Mouse (Mus musculus): ENCODE measurements around the gene Atp8b2. TPM values are rescaled to one million over a fixed set of nuclear protein-coding genes. Genes with fewer than 3 reads are reported as not detected.

Atp8b2 gene
- total RNA-seq (2014; fragmentation: Nextera tagmentation) (4.6 and 9.4 TPM in 2 replicates), total RNA-seq (2017) (7.8 and 12.8 TPM in 2 replicates)

DNA sequence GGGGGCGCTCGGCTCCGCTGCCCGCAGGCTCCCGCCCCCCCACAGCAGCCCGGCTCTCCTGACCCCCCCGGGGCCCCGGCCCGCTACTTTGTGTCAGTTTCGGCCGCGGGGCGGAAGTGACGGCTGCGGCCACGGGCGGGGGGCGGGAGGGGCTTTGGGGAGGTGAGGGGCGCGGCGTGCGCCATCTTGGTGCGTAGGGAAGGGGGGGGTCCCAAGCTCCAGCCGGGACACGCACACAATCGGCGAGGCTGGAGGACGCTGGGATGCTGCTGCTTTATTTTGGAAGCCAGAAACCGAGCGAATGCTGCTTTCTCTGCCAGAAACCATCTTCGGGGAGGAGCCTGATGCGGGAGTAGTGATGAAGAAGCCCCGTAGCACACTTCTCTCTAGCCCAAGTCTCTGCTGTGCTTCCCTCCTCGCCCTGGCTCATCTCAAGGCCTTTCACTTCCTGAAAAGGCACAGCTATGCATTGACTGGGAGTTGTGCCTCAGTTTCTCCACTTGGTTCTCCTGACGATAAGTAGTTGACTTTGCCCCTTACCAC, at the start of gene Atp8b2:
Gene Atp8b2, minus strand, starts transcription at position 288 of the 543 bp plus-strand sequence.
- no peak for ATAC-seq (replicated peaks; ENCODE audit: low FRiP score, low TSS enrichment, poor library complexity, severe bottlenecking)

- ATAC-seq (replicated peaks; ENCODE audit: low FRiP score, low TSS enrichment, poor library complexity, severe bottlenecking), result no peak
Observed at GRCm38 (mm10) chr3:90010291-90010690, 47.0 kb upstream of the Atp8b2 start.

- ATAC-seq (replicated peaks; ENCODE audit: low FRiP score, low TSS enrichment, poor library complexity, severe bottlenecking), result no peak
Observed at GRCm38 (mm10) chr3:90004091-90004796, 40.9 kb upstream of the Atp8b2 start.

DNA sequence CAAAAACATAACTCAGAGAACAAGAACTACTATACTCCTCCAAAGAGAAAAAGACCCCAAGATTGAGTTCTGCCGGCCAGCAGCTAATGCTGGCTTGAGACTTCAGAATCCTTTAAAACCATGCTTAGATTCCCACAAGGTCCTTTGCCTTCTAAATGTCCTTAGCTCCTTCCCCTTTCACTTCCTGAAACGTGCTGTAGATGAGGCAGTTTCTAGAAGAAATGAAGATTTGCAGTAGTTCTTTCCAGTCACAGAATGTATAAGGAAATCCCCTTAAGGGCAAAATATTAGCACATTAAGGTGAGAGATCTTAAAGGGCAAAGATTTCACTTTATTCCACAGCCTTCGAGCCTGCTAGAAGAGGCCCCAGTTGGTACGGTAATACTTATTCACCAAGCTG, 36.5 kb upstream of the Atp8b2 start:
- no peak for ATAC-seq (replicated peaks; ENCODE audit: low FRiP score, low TSS enrichment, poor library complexity, severe bottlenecking)

DNA sequence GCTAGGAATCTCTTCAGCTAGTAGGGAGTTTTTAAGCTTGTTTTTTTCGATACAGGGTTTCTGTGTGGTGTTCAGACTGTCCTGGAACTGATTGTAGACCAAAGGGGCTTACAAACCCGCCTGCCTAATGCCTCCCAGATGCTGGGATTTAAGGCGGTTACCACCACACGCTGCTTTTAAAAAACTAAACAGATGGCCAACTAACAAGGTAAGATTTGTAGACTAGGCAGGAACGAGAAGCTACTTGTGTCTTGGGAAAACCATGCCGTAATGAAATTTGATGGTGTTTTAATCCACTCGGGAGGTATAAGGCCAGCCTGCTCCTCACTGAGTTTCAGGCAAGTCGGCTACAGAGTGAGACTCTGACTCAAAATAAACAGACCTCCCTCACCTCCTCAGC, 35.8 kb upstream of the Atp8b2 start:
- peak; percentile 32 for ATAC-seq (replicated peaks; ENCODE audit: low FRiP score, low TSS enrichment, poor library complexity, severe bottlenecking)

- peak; percentile 89 for ATAC-seq (replicated peaks; ENCODE audit: low FRiP score, low TSS enrichment, poor library complexity, severe bottlenecking)
Observed at GRCm38 (mm10) chr3:89998612-89999054, 35.3 kb upstream of the Atp8b2 start, which contains the start of gene Hax1. TSS of gene Hax1 (minus strand) at chr3:89998780.

DNA sequence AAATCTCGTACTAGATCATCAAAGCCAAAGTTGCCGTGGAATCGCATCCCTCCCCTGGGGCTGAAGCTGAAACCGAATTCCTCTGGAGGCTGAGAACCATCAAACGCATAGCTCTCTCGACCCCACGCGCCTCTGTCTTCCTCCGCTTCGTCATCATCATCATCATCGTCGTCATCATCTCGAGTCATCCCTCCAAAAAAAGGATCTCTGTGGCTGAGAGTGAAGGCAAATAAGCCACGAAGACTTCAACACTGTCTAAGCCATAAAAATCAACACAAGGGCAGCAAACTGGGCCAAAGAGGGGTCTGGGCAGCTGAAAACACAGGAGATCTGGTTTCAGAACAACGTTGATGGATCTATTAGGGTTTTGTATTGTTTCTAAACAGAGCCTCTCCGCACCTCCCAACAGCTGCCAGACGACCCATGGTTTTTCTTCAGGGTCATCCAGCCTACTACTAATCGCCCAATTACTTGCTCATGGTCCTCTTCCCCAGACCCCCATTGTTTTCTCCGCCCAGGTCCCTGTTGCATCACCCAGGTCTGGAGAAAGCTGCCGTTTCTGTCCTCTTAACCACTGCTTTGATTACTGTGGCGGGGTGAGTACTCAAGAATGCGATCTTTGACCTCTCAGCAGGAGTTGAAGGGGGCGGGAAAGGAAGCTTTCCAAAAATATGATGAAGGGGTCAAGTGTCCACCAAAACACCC, 34.6 kb upstream of the Atp8b2 start:
- peak; percentile 35; the same call in 1 of the 2 replicates for ATAC-seq (replicated peaks; ENCODE audit: low FRiP score, low TSS enrichment, poor library complexity, severe bottlenecking)

DNA sequence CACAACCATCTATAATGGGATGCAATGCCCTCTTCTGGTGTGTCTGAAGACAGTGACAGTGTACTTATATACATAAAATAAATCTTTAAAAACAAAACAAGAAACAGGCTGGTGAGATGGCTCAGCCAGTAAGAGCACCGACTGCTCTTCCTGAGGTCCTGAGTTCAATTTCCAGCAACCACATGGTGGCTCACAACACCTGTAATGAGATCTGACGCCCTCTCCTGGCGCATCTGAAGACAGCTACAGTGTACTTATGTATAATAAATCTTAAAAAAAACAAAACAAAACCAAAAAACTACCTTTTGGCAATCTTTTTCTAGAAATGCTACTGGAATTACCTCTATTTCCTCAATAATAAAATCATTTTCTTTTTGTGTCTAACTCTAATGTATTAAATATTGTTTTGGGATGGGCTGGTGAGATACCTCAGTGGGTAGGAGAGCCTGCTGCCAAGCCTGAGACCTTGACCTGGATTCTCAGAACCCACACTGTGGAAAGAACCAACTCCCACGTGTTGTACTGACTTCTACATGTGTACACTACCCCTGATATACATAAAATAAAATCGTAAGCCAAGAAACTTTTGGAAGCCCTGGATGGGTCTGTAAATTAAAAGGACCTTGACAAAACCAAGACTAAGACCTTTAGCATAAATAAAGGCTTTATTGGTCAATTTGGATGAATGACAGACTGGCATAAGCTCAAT, 31.7 kb upstream of the Atp8b2 start:
- no peak for ATAC-seq (replicated peaks; ENCODE audit: low FRiP score, low TSS enrichment, poor library complexity, severe bottlenecking)

DNA sequence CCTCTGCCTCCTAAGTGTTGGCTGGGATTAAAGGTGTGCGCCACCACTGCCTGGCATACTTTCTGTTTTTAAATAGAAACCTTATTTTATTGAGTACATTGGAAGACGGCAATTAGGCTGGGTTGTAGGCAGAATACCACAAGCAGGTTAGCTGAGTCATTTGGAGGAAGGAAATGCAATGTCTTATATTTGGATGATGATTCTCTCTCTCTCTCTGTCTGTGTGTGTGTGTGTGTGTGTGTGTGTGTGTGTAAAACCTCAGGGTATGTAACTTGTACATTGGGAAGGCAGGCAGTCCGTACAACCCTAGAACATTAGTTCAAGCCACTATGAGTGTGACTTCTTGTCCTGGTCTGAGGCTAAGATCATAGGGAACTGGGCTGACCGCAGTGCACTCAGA, 24.5 kb upstream of the Atp8b2 start:
- no peak for ATAC-seq (replicated peaks; ENCODE audit: low FRiP score, low TSS enrichment, poor library complexity, severe bottlenecking)

GRCm38 (mm10) chr3:89987211-89987610, 23.9 kb upstream of the Atp8b2 start:
- ATAC-seq (replicated peaks; ENCODE audit: low FRiP score, low TSS enrichment, poor library complexity, severe bottlenecking), result 0 out of 2 replicates have a peak, but pooled peaks have one; percentile 59

DNA sequence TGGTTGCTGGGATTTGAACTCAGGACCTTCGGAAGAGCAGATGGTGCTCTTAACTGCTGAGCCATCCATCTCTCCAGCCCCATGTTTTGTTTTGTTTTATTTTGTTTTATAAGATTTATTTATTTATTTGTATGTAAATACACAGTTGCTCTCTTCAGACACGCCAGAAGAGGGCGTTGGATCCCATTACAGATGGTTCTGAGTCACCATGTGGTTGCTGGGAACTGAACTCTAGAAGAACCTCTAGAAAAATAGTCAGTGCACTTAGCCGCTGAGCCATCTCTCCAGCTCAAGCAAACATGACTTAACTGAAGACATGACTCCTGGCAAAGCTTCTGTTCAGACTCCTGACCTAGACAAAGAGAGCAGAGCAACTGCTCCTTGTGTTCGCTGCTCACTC, 19.1 kb upstream of the Atp8b2 start:
- ATAC-seq (replicated peaks; ENCODE audit: low FRiP score, low TSS enrichment, poor library complexity, severe bottlenecking), result no peak

DNA sequence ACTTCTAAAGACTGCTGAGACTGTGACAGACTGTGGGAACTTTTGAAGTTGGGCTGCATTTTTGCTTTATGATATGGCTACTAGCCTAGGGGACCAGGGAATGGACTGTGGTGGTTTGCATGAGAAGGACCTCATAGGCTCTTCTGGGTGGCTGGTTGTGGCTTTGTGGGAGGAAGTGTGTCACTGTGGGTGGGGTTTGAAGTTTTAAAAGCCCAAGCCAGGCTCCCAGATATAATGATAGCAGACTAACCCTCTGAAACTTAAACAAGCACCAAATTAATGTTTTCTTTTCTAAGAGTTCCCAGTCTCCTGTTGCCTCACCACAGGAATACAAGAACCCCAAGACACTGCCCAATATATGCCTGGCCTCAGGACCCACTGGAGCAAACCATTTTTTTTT, 13.6 kb upstream of the Atp8b2 start:
- ATAC-seq (replicated peaks; ENCODE audit: low FRiP score, low TSS enrichment, poor library complexity, severe bottlenecking), result no peak

- no peak for ATAC-seq (replicated peaks; ENCODE audit: low FRiP score, low TSS enrichment, poor library complexity, severe bottlenecking)
Observed at GRCm38 (mm10) chr3:89968509-89968908, 5.2 kb upstream of the Atp8b2 start.

DNA sequence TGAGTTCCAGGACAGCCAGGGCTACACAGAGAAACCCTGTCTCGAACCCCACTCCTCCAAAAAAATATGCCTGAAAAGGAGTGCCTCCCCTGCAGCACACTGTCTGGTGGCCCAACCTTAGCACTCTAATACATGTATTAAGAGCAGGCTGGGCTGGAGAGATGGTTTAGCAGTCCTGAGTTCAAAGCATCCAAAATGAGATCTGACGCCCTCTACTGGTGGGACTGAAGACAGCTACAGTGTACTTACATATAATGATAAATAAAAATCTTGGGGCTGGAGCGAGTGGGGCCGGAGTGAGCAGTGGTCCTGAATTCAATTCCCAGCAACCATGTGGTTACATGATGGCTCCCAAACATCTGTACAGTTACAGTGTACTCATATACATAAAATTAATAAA, 3.6 kb upstream of the Atp8b2 start:
- ATAC-seq (replicated peaks; ENCODE audit: low FRiP score, low TSS enrichment, poor library complexity, severe bottlenecking), result no peak

DNA sequence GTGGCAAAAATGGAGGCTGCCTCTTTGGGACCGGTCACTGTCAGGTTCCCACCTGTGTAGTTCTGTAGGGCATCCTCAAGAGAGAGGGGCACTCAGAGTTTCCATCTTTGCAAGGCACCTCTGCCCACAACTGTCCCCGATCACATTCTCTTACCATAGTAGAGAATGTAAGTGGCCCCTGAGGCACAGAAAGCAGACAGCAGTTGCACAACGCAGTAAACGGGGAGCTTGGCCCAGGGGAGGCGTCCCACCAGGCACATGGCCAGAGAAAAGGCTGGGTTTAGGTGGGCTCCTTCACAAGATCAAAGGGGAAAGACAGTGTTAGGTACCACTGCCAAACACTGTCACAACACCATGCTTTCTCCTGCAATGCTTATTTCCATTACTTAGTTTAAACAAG, 2.7 kb upstream of the Atp8b2 start:
- no peak for ATAC-seq (replicated peaks; ENCODE audit: low FRiP score, low TSS enrichment, poor library complexity, severe bottlenecking)

DNA sequence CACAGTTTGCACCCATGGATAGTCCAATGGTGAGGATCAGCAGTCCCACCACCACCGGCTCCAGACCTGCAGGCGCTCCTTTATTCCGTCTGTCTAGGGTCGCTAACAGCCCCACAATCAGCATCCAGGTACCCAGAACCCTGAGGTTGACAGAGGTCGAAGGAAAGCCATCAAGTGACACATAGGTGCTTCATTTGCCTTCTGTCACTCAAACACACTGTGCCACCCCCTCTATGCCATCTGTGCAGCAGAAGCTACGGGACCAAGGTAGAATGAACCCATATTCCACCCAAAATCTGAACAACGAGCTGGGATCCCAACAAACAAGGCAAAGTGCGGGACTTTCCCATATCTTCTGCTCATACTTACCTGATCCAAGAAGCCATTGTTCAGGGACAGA, 2.2 kb upstream of the Atp8b2 start:
- no peak for ATAC-seq (replicated peaks; ENCODE audit: low FRiP score, low TSS enrichment, poor library complexity, severe bottlenecking)

DNA sequence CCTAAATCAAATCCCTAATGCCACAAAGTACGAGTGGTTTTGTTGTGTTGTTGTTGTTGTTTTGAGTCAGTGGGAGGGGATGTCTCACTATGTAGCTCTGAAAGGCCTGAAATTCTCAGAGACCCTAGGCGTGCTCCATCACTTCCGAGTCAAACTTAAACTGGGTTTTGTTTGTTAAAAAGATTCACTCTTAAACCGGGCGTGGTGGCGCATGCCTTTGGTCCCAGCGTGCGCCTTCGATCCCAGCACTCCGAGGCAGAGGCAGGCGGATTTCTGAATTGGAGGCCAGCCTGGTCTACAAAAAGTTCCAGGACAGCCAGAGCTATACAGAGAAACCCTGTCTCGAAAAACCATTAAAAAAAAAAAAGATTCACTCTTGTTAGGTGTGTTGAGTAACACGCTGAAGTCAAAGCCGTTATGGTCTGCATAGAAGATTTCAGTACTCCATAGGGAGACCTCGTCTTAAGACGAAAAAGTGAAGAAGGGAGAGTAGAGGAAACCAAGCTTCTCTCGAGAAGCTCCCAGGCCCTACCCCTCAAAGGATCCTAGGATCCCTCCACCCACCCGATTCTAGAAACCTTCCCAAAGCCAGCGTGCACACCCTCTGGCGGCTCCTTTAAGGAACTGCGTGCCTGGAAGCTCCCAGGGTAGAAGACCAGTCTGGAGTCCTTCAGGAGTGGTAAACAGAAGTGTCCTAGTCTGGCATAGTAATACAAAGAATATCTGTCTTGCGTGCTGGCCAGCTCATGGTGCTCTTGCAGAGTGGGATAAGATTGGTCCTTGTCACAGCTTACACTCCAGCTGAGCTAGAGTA, 825 bp upstream of the Atp8b2 start:
- ATAC-seq (replicated peaks; ENCODE audit: low FRiP score, low TSS enrichment, poor library complexity, severe bottlenecking), result peak; percentile 49; the same call in 1 of the 2 replicates

- no peak for ATAC-seq (replicated peaks; ENCODE audit: low FRiP score, low TSS enrichment, poor library complexity, severe bottlenecking)
Observed at GRCm38 (mm10) chr3:89962751-89963220, 522 bp downstream of the Atp8b2 start.

Measured in megakaryocyte-erythroid progenitor cell, adult 5-6 weeks (primary cell).